Mouse (Mus musculus): Measurements from ENCODE around the gene Chd3.

Gene Chd3

GRCm38 (mm10) chr11:69390400-69391034 is 21.3 kb upstream of the Chd3 start:
- CTCF ChIA-PET: interaction anchor here (0.6 to 1.5 kb wide), 4 partner anchors 42 to 121 kb away, joined by 3 to 9 read pairs (median 6); no protein-coding TSS in a partner anchor

GRCm38 (mm10) chr11:69389531-69390399 is 20.6 kb upstream of the Chd3 start:
- CTCF ChIA-PET: interaction anchor here (0.7 to 1.5 kb wide), 2 partner anchors 116 to 119 kb away, joined by 4 to 8 read pairs; no protein-coding TSS in a partner anchor

GRCm38 (mm10) chr11:69388680-69389079 is 19.5 kb upstream of the Chd3 start:
- CTCF ChIA-PET: interaction anchor here (0.6 to 1.2 kb wide), 3 partner anchors 24 to 73 kb away, joined by 3 to 12 read pairs (median 3); no protein-coding TSS in a partner anchor

GRCm38 (mm10) chr11:69386758-69387157 is 17.6 kb upstream of the Chd3 start:
- CTCF ChIA-PET: no interaction called here

- CTCF ChIA-PET: no interaction called here
These were observed 15.8 kb upstream of the Chd3 start for GRCm38 (mm10) chr11:69384979-69385378.

GRCm38 (mm10) chr11:69382478-69383105 is 13.4 kb upstream of the Chd3 start:
- CTCF ChIA-PET: interaction anchor here (0.7 kb wide), 1 partner anchor 20 kb away, joined by 4 read pairs; no protein-coding TSS in a partner anchor

- CTCF ChIA-PET: interaction anchor here (0.6 kb wide), 1 partner anchor 74 kb away, joined by 8 read pairs; no protein-coding TSS in a partner anchor
These were observed 12.2 kb upstream of the Chd3 start for GRCm38 (mm10) chr11:69381356-69381755.

GRCm38 (mm10) chr11:69379600-69379999 is 10.4 kb upstream of the Chd3 start:
- CTCF ChIA-PET: no interaction called here

- CTCF ChIA-PET: interaction anchor here (0.6 kb wide), 2 partner anchors 72 to 325 kb away, joined by 3 read pairs; no protein-coding TSS in a partner anchor
These were observed 8.6 kb upstream of the Chd3 start for GRCm38 (mm10) chr11:69377766-69378165.

- CTCF ChIA-PET: interaction anchor here (0.6 kb wide), 1 partner anchor 332 kb away, joined by 4 read pairs; no protein-coding TSS in a partner anchor
These were observed 6.4 kb upstream of the Chd3 start for GRCm38 (mm10) chr11:69375646-69376045.

GRCm38 (mm10) chr11:69373223-69373965 is 4.2 kb upstream of the Chd3 start:
- CTCF ChIA-PET: no interaction called here

GRCm38 (mm10) chr11:69372780-69373170 is 3.6 kb upstream of the Chd3 start:
- CTCF ChIA-PET: interaction anchor here (0.6 kb wide), 1 partner anchor 100 kb away, joined by 3 read pairs; no protein-coding TSS in a partner anchor

GRCm38 (mm10) chr11:69372056-69372779 is 3.0 kb upstream of the Chd3 start:
- CTCF ChIA-PET: interaction anchor here (0.6 kb wide), 1 partner anchor 99 kb away, joined by 3 read pairs; no protein-coding TSS in a partner anchor

- CTCF ChIA-PET: no interaction called here
These were observed 2.4 kb upstream of the Chd3 start for GRCm38 (mm10) chr11:69371601-69372000.

GRCm38 (mm10) chr11:69370817-69371215 is 1.6 kb upstream of the Chd3 start:
- CTCF ChIA-PET: interaction anchor here (0.6 kb wide), 1 partner anchor 8 kb away, joined by 5 read pairs; no protein-coding TSS in a partner anchor

GRCm38 (mm10) chr11:69369990-69370816 is 997 bp upstream of the Chd3 start:
- CTCF ChIA-PET: interaction anchor here (0.6 to 0.7 kb wide), 5 partner anchors 9 to 97 kb away, joined by 3 to 8 read pairs (median 6); no protein-coding TSS in a partner anchor

- CTCF ChIA-PET: interaction anchor here (1.0 to 1.4 kb wide), 2 partner anchors 35 to 63 kb away, joined by 3 to 4 read pairs; no protein-coding TSS in a partner anchor
These were observed 621 bp downstream of the Chd3 start for GRCm38 (mm10) chr11:69368356-69369214.
